Mouse (Mus musculus): ENCODE results near the gene Olfr74.
"Not testable (repeated sequence)": the region's sequence is repeated elsewhere in the genome, so short reads cannot be mapped to it uniquely, and the experiment has no call there.

Gene Olfr74

DNA sequence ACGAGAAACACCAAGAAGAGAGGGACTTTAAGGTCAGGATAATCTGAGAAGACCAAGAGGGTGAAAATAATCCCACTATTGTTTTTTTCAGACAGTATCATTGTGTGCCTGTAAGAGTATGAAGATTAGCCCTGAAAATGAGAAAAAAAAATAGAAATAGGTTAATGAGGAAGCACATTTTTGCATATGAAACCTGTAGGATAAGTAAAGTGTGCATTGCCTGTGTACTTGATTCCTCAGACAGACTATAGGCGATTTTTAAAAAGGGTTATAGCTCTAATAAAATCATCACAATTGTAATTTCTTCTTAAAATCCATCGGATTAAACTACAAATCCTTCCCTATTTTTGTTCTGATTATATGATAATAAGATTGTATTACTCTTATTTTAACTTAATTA, at the start of gene Olfr74:
Gene Olfr74, minus strand, starts transcription at position 101 of the 400 bp plus-strand sequence.
- no peak for DNase-seq

DNA sequence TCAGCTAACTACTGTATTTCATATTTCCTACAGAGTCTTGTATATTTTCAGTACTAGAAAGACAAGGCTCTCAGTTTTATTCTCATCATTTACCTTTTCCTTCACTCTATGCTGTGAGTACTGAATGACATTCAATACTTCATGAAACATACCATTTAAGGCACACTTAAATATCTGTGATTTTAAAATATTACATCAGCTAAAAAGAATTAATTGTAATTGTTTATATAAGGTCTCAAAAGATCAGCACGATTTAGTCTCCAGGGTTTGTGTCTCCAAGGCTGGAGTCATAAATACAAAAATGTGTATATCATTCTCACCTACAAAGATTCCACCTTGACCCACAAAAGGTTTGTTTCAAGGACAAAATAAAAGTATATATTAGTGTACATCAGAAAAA, 48.0 kb upstream of the Olfr74 start, which contains the start of gene Olfr1161:
Gene Olfr1161, plus strand, starts transcription at position 301 of the 400 bp plus-strand sequence.
- DNase-seq, result not testable (repeated sequence)

DNA sequence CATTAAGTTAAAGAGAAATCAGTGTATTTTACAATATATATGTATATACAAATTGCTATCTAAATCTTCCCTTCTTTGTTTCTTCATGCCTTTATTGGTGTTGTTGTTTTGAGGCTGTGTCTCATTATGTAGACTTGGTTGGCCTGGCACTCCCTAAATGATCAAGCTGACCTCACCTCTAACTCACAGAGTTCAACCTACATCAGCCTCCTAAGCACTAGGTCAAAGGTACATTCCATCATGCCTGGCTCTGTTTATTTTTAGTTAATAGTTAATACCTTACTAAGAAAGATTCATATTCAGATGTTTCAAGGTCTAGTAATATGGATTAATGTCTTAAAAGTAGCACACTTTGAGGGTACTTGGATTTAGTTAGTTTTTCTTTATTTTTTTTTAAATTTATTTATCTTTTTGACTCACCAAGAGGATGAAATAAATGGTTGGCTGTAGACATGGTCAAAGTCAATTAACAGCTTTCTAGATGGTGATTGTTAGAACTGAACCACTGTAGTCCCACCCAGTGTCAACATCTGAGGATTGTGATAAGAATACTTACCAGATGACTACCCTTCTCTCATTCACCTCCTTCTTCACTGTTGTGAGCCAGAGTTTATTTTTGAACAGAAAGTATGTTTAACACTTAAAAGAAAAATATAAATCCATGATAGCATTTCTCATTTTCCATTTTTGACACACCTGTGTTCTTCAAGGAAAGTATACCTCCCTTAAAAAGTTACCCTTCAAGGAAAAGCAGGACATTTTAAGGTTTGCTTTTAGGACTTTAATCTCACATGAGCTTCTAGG, 33.3 kb upstream of the Olfr74 start, which contains the start of gene Olfr1160:
Gene Olfr1160, minus strand, starts transcription at position 754 of the 804 bp plus-strand sequence.
- no peak for DNase-seq

DNA sequence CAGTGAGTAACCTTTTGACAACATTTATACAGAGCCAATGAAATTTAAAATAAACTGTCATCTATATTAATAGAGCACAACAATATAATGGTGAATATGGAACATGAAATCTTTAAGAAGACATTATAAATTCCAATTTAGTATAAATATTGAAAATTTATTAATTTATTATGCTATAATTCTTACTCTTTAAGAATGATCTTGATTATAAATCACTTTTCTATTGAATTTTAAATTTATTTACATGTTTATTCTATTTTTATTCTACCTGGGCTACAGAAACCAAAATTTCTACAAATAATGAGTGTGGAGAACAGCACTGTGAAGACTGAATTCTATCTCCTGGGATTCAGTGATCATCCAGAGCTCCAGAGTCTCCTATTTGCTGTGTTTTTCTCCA, 15.3 kb upstream of the Olfr74 start, which contains the start of gene Olfr1158:
Gene Olfr1158, plus strand, starts transcription at position 301 of the 400 bp plus-strand sequence.
- DNase-seq, result no peak

DNA sequence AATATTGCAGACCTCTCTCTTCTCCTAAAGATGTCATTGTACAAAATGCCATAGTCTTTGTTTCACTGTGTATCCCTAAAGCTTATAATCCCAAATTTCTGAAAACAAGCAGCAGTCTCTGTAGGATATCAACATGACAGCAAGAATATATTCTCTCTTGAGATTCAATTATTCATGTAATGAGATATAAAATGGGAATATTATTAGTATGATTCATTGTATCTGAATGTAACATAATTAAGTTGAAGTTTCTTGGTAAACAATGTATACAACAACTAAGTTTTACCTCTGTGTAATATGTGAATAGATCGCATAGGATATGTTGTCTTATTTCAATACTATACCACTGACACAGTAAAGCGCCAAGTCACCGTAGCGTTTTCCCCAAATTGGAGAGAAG, 6.3 kb downstream of the Olfr74 start, which contains the start of gene Olfr1157:
Gene Olfr1157, minus strand, starts transcription at position 101 of the 400 bp plus-strand sequence.
- no peak for DNase-seq

DNA sequence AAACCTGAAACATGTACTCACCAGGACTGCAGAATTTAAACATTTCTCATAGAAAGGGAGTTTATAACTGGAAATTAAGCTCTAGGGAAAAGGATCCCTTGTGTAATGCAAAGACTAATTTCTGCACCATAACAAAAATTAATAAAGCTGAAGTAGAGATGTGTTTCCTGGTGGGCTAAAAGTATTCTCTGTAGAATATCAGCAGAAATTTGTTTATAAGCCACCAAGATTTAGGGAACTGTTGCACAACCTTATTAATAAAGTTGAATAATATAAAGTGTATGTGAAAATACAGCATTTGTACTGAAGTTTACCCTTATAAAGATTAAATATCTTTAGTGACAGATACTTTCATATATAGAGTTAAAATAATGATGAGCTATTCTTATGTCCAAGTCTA, 21.5 kb downstream of the Olfr74 start, which contains the start of gene Olfr1156:
Gene Olfr1156, minus strand, starts transcription at position 101 of the 400 bp plus-strand sequence.
- no peak for DNase-seq

DNA sequence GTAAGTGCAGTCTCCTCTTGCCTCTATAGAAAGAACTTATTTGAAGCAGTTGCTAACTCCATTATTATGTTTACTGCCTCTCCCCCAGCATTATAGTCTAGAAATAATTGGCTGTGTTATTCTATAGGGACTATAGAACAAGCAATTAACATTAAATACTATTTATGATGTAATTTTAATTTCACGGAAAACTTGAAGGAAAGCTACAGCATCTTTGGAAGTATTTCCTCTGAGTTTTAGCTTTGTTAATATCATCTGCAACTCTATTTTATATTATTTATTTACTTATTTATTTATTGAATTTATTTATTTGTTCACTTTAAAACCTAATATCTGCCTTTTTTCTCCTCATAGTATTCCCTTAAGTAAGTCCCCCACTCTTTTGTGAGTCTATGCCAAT, 29.4 kb downstream of the Olfr74 start, which contains the start of gene Olfr1155:
Gene Olfr1155, minus strand, starts transcription at position 101 of the 400 bp plus-strand sequence.
- DNase-seq, result no peak

Data from lung, postnatal 36 days (tissue).